22 mouse cellular contexts compared by ENCODE assay signal in genomic region chr2:44430521-44430920, GRCm38 (mm10).
A peak's percentile ranks its signal among the peaks of the same experiment; 100 is the strongest.
DNase-seq lines count a peak whose midpoint lies in the region; ATAC-seq and TF ChIP-seq lines count a peak whose summit lies in the region.
"Had no signal": no experiment of that assay in that cellular context is flagged by ENCODE, and none has a peak within 500 bp of the region (broad histone marks: within the 10 kb centered on the region; RNA-seq: fewer than 3 reads in every experiment).

No protein-coding gene starts in this region.

- WGBS in midbrain, postnatal 0 days, result 73% methylated on average over 9 of the region's 9 CpGs

- no peaks in the 10 kb centered on the region for H3K27me3 ChIP-seq in midbrain, postnatal 0 days (ENCODE audit: insufficient read depth, low read length)
- H3K27me3 ChIP-seq: embryonic facial prominence, embryonic 12.5 days; forebrain, embryonic 12.5 days; hindbrain, embryonic 12.5 days had no signal

- no peak for TF ChIP-seq CTCF in left cerebral cortex, adult 2 months (IDR thresholded peaks at IDR 0.05)
- no peak for TF ChIP-seq CTCF in midbrain, postnatal 0 days (IDR thresholded peaks at IDR 0.05)

- no peaks in the 10 kb centered on the region for H3K4me1 ChIP-seq in midbrain, postnatal 0 days (ENCODE audit: insufficient read depth, low read length)
- H3K4me1 ChIP-seq: embryonic facial prominence, embryonic 12.5 days; heart, embryonic 10.5 days; hindbrain, embryonic 12.5 days had no signal

- H3K36me3 ChIP-seq in midbrain, postnatal 0 days (ENCODE audit: insufficient read depth, low read length), result no peaks in the 10 kb centered on the region
- H3K36me3 ChIP-seq: embryonic facial prominence, embryonic 12.5 days; forebrain, embryonic 12.5 days; heart, embryonic 10.5 days; hindbrain, embryonic 12.5 days had no signal

- peak; percentile 5 for DNase-seq in cerebellum, adult 9-10 months
- no peak for DNase-seq in cerebellum, postnatal 36 days
- DNase-seq in left cerebral cortex, adult 11 months (ENCODE audit: low spot score), result peak; percentile 19
- no peak for DNase-seq in left cerebral cortex, adult 2 months (ENCODE audit: extremely low spot score in 1 of 2, low spot score in 2 of 2)
- peak; percentile 38 for DNase-seq in fibroblast of lung, adult 2 months (ENCODE audit: low read depth)
- DNase-seq in embryo, embryonic 9.5 days (ENCODE audit: extremely low spot score), result no peak
- no peak for DNase-seq in right cerebral cortex, postnatal 10 days (ENCODE audit: low spot score in 2 of 2)
- DNase-seq in midbrain, postnatal 0 days (ENCODE audit: low spot score), result no peak
- DNase-seq: adrenal gland, postnatal 14 days; cerebellum, adult 18-20 months; cerebellum, postnatal 10 days; embryo, embryonic 11 days; gastrocnemius, adult 2 months; heart, adult 18-20 months; heart, postnatal 10 days; heart, postnatal 4 days had no signal

- no peak overlapping the region for H3K4me3 ChIP-seq in left cerebral cortex, adult 2 months
- no peak overlapping the region for H3K4me3 ChIP-seq in midbrain, postnatal 0 days (ENCODE audit: low read depth, low read length)
- H3K4me3 ChIP-seq: embryonic facial prominence, embryonic 12.5 days; forebrain, embryonic 12.5 days; gastrocnemius, adult 2 months; heart, embryonic 10.5 days; hindbrain, embryonic 12.5 days had no signal

- no peaks in the 10 kb centered on the region for H3K9me3 ChIP-seq in midbrain, postnatal 0 days (ENCODE audit: low read length)
- H3K9me3 ChIP-seq: embryonic facial prominence, embryonic 12.5 days; forebrain, embryonic 12.5 days; heart, embryonic 10.5 days; hindbrain, embryonic 12.5 days had no signal

- H3K9ac ChIP-seq in midbrain, postnatal 0 days (replicated peaks; ENCODE audit: low read length, poor library complexity, severe bottlenecking), result no peak overlapping the region
- H3K9ac ChIP-seq: embryonic facial prominence, embryonic 12.5 days; forebrain, embryonic 12.5 days; hindbrain, embryonic 12.5 days had no signal

- intact Hi-C loops in left cerebral cortex, adult 2 months (cut with DNase I), result no loop called here

- no peak for ATAC-seq in midbrain, postnatal 0 days (ENCODE audit: low FRiP score)
- ATAC-seq: forebrain, embryonic 16.5 days; hindbrain, postnatal 0 days had no signal

- H3K4me2 ChIP-seq in midbrain, postnatal 0 days (ENCODE audit: low read depth, low read length, poor library complexity, severe bottlenecking), result no peak overlapping the region
- H3K4me2 ChIP-seq: embryonic facial prominence, embryonic 12.5 days; forebrain, embryonic 12.5 days; hindbrain, embryonic 12.5 days had no signal

- no peak overlapping the region for H3K27ac ChIP-seq in left cerebral cortex, adult 2 months
- H3K27ac ChIP-seq in midbrain, postnatal 0 days (ENCODE audit: low read depth, low read length), result no peak overlapping the region
- H3K27ac ChIP-seq: embryonic facial prominence, embryonic 12.5 days; forebrain, embryonic 12.5 days; gastrocnemius, adult 2 months; heart, embryonic 10.5 days; hindbrain, embryonic 12.5 days; hindbrain, postnatal 0 days had no signal

Comparison
In these comparisons a context has a peak if more than half of its experiments do, and no peak if none do; other contexts are left out.
1. DNase-seq: peak in cerebellum, adult 9-10 months (single experiment), left cerebral cortex, adult 11 months (single experiment) and fibroblast of lung, adult 2 months (single experiment); none in cerebellum, postnatal 36 days (0 of 2), left cerebral cortex, adult 2 months (0 of 2), embryo, embryonic 9.5 days (single experiment), right cerebral cortex, postnatal 10 days (0 of 2) and midbrain, postnatal 0 days (single experiment).